Mouse (Mus musculus): ENCODE results near the gene Neil1. TPM values are rescaled to one million over a fixed set of nuclear protein-coding genes. Genes with fewer than 3 reads are reported as not detected.

Gene Neil1
- 1 to 10 TPM; 7.6 to 8.0 TPM for total RNA-seq (2021)

DNA sequence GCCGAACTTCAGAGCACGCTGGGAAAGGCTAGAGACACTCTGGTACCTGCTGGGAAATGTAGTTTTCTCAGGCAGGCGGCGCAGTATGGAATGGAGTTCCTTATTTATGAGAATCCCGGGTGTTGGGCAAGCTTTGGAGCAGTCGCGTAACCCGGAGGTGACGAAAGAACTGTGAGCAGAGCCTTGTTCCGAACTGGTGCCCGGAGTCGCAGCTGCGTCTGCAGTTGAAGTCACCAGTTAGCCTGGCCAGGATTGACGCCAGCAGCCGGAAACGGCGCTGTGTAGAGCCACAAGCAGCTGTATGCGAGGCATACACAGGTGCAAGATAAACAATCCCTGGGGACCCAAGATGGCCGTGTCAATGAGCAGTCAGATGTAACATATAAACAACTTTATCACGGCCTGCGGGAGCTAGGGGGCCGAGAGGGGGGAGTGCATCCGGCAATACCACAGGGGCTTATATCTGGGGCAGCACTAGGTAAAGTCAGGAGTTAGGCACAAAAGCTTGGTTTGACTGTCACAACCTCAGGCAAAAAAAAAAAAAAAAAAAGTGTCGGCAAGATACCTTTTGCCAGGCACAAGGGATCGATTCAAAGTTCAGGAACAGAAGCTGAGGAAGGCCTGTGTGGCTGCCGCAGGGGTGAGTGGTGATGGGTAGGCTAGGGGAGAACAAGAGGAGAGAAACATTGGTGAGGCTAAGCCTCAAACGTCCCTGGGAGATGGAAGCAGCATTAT, at the start of gene Neil1:
Gene Neil1, minus strand, starts transcription at position 162 of the 735 bp plus-strand sequence.
- intact Hi-C loops (cut with DNase I) = no loop called here
- DNase-seq (ENCODE audit: extremely low spot score in 1 of 2, low spot score in 2 of 2) = peak; percentile 88 to 93

DNA sequence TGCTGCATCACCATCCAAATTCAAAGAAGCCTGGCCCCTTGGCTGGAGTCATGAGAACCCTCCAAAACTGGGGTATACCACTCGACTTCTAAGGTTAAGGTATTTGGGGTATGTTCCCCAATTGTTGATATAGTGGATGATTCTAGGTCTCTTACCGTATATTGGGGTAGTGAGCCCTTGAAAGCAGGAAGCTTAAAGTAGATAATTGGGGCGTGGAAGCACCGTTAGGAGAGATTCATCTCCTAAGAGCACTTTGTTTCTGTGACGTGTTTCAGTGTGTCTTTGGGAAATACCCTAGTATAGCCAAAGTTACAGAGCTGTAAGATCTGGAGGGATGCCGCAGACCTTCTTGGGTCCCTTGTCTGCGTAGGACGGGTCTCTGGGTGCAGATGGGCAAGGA, 49.3 kb upstream of the Neil1 start:
- intact Hi-C loops (cut with DNase I) = no loop called here
- no peak for DNase-seq (ENCODE audit: extremely low spot score in 1 of 2, low spot score in 2 of 2)

DNA sequence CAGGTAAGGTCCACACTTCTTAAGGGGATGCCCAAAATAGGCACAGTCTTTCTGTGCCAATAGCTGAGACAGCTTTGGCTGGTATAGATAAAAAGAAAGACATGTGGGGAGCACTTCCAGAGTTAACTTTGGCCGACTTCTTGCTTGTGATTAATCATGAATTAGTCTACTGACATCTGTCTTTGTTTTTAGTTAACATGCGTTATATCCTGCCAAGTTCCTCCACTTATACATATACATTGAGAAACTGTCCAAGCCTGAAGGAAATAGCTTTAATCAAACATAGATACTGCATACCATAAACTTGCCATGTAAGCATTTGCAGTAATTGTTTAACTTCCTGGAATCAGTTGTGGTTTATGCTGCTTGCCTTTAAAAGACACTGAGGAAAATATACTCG, 48.6 kb upstream of the Neil1 start:
- intact Hi-C loops (cut with DNase I) = no loop called here
- DNase-seq (ENCODE audit: extremely low spot score in 1 of 2, low spot score in 2 of 2) = no peak

DNA sequence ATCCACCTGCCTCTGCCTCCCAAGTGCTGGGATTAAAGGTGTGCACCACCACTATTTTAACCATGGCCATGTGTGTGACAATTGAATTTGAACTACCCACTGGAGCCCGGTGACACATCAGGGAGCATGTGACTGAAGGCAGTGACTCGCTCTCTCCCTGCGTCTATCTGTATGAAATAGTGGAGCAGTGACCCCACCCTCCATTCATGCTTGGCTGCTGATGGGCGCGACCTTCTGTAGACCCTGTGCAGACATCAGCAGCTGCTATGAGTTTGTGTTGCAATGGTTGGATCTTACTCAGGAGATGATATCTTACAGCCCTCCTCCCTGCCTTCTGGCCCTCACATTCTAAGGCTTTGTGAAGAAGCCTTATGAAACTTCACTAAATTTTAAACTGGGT, 20.3 kb upstream of the Neil1 start:
- intact Hi-C loops (cut with DNase I) = loop anchor here (5.0 kb wide), 1 partner anchor 34 kb away; no protein-coding TSS in a partner anchor

DNA sequence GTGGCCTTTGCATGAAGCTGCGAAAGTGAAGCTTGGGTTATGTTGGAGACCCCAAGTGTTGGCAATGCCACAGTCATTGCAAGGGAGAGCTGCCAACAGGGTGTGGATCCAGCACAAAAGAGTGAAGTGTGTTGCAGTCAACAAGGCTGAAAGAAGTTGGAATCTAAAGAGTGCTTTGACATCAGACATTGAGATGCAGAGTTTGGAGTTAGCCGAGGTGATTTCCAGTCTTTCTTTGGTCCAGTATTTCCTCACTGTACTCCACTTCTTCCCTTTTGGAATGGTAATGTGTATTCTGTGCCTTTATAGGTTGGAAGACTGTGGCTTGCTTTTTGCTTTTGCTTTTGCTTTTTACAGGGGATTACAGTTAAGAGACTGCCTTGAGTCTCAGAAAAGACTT, 18.1 kb upstream of the Neil1 start:
- intact Hi-C loops (cut with DNase I) = loop anchor here (5.0 kb wide), 1 partner anchor 36 kb away; no protein-coding TSS in a partner anchor
- DNase-seq (ENCODE audit: extremely low spot score in 1 of 2, low spot score in 2 of 2) = no peak

More for the DNA sequence above, 20.3 kb upstream of the Neil1 start:
- DNase-seq (ENCODE audit: extremely low spot score in 1 of 2, low spot score in 2 of 2) = no peak

DNA sequence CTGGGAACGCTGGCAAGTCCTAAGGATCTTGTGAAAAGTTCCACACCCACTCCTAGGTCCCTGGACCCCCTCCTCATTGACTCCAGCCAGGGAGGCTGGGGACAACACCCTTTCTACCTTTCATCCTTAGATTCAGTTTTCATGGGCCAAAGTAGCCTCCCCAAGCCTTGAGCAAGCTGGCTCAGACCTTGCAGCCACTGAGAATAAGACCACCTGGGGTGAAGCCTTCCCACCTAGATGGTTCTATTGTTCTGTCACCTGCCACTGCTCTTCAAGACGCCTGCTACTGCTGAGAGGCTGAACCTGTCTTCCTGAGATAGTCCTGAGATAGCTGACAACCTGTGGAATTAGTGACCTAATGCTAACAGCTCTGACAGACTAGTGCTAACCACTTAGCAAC, 15.0 kb upstream of the Neil1 start:
- DNase-seq (ENCODE audit: extremely low spot score in 1 of 2, low spot score in 2 of 2) = no peak
- intact Hi-C loops (cut with DNase I) = loop anchor here (5.0 kb wide), 2 partner anchors 59 to 269 kb away; no protein-coding TSS in a partner anchor

DNA sequence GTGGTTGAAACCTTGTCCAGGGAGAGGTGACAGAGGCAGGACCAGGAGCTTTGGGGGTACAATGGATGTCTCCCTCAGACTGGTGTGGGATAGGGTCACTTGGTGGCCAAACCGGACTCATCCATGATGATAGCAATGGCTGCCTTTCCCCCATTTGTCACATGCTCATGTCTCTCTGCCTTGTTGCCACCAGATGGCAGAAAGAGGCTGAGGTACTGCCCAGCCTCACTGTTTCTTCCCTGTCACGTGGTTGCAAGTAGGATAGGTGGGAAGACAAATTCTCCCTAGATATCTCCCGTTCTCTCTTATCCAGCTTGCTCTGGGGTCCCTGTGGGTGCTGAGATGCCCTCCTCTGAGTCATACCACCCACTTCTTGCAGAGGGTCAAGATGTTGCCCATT, 14.4 kb upstream of the Neil1 start:
- peak in 1 of 2 experiments; percentile 31 for DNase-seq (ENCODE audit: extremely low spot score in 1 of 2, low spot score in 2 of 2)
- intact Hi-C loops (cut with DNase I) = loop anchor here (5.0 kb wide), 2 partner anchors 60 to 270 kb away; no protein-coding TSS in a partner anchor

DNA sequence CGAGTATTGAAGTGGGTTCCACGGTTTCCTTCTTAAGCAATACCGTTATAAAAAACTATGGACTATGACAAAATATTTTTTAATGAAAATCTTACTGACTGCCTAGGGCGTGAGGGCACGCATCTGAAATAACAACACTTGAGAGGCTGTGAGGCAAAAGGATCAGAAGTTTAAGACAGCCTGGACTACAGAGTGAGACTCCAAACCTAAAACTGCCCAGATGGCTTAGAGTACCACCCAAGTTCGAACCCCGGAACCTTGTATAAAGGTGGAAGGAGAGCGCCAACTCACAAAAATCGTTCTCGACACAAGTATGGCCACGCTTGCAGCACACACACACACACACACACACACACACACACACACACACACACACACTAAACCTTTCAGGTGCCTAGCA, 10.4 kb upstream of the Neil1 start:
- intact Hi-C loops (cut with DNase I) = no loop called here
- DNase-seq (ENCODE audit: extremely low spot score in 1 of 2, low spot score in 2 of 2) = no peak

DNA sequence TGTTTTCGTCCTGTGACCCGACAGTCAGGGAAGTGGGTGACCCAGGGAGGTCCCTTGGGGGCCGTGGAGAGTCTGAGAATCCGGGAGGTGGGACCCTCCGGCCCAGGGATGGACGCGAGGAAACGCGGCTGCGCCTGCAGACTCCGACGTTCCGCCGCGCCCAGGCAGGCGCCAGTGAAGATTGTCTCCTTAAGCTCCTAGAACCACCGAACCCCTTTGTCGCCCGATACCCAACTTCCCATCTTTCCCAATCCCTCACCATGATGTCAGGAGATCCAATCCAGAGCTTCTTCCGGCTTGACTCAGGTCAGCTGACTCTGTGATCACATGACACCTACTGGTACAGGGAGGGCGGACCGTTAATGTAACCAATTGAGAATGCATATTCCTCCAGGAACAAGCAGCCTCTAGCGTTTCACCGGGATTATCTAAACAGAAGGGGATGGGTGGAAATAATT, 9.9 kb upstream of the Neil1 start, which contains the start of gene Commd4:
Gene Commd4, minus strand, starts transcription at position 319 of the 458 bp plus-strand sequence.
- intact Hi-C loops (cut with DNase I) = no loop called here

DNA sequence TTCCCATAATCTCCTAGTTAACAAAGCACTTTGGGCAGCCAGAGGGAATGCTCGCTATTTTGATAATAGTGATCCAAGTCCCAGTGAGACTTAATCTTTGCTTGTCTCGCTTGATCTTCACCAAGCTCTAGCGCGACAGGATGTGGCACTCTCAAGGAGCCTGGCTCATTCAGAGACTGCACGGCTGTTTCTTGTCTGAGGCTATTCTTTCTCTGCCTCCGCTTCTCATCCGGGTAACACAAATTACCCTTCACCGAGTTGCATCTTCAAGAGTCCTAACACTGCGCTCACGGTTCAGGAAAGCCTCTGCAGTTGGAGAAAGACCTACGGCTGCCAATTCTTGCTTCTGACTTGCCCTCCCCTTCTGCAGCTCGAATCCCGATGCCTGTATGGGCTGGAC, 9.4 kb upstream of the Neil1 start:
- DNase-seq (ENCODE audit: extremely low spot score in 1 of 2, low spot score in 2 of 2) = no peak
- intact Hi-C loops (cut with DNase I) = no loop called here

More for the DNA sequence above, 9.9 kb upstream of the Neil1 start, which contains the start of gene Commd4:
- peak; percentile 94 to 95 for DNase-seq (ENCODE audit: extremely low spot score in 1 of 2, low spot score in 2 of 2)

DNA sequence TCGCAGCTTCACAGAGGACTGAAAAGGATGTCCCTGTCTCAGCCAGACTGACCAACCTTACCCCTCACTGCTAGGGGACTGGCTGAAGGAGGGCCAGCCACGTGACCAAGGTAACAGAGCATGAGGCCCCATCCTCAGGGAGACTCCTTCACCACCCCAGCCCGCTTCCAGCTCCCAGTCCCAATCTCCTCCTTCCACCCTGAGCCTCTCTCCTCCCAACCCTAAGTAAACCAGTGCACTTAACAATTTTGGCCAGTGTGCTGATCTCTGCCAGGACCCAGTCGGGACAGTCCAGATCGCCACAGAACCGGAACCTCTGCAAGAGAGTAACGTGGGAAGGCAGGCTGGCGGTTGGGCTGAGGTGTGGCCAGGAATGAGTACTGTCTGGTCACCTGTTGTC, 8.7 kb upstream of the Neil1 start:
- DNase-seq (ENCODE audit: extremely low spot score in 1 of 2, low spot score in 2 of 2) = no peak
- intact Hi-C loops (cut with DNase I) = no loop called here

DNA sequence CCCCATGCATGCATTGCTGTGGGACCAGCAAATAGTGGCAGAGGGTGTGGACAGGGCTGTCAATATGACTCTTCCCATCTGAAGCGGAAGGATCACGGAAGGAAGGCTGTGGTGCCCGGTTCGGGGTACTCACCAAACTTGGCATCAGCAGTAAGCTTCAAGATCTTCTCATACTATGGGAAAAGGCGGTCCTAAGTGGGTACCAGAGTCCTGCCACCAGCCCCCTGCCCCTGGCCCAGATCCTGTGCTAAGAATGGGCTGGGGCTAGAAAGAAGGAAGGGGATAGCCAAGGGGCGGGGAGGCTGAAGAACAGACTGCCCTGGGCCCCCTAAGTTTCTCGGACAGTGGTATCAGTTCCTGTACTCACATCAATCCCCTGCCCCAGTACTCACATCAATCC, 8.3 kb upstream of the Neil1 start:
- DNase-seq (ENCODE audit: extremely low spot score in 1 of 2, low spot score in 2 of 2) = no peak
- intact Hi-C loops (cut with DNase I) = no loop called here

DNA sequence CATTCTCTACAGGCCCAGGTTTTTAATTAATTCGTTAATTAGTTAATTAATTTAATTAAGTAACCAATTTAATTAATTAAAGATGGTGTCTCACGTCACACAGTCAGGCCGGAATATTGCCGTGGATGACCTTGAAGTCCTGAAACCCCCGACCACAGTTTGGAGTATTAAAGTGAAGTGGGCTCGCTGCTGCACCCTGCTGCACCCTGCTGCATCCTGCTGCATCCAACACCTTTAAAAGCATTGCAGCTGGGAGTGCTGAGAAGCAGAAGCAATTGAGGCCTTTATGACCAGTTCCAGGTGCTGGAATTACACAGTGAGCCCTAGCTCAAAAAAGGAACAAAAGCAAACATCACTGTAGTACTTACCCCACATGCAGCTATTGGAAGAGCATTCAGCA, 4.2 kb upstream of the Neil1 start:
- DNase-seq (ENCODE audit: extremely low spot score in 1 of 2, low spot score in 2 of 2) = no peak
- intact Hi-C loops (cut with DNase I) = no loop called here

DNA sequence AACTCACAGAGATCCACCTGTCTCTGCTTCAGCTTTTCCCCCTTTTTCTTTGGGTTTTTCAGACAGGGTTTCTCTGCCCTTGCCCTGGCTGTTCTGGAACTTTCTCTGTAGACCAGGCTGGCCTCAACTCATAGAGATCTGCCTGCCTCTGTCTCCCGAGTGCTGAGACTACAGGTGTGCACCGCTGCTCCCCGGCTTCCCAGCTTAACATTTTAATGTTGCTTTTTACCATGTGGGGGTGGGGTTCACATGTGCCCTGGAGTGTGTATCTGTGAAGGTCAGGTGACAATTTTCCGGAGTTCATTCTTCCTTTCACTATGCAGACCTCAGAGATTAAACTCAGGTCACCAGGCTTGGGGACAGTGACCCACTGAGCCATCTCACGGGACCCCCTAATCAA, 2.1 kb upstream of the Neil1 start:
- DNase-seq (ENCODE audit: extremely low spot score in 1 of 2, low spot score in 2 of 2) = no peak
- intact Hi-C loops (cut with DNase I) = no loop called here

DNA sequence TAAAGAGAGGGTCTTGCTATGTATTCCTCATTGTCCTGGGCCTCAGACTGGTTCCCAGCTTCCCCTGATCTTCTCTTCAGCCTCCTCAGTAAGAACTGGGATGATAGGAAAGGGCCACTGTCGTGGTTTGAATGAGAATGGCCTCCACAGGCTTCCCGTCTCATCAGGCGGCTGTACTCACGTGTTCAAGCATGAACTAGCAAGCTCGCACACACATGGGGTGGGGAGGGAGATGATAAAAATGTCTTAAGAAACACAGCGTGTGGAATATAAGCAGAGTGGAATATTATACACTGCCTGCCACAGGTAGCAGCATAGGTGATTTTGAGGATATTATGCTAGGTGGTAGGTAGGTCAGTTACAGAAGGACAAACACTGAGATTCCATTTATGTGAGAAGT, 916 bp upstream of the Neil1 start:
- DNase-seq (ENCODE audit: extremely low spot score in 1 of 2, low spot score in 2 of 2) = no peak
- intact Hi-C loops (cut with DNase I) = no loop called here

DNA sequence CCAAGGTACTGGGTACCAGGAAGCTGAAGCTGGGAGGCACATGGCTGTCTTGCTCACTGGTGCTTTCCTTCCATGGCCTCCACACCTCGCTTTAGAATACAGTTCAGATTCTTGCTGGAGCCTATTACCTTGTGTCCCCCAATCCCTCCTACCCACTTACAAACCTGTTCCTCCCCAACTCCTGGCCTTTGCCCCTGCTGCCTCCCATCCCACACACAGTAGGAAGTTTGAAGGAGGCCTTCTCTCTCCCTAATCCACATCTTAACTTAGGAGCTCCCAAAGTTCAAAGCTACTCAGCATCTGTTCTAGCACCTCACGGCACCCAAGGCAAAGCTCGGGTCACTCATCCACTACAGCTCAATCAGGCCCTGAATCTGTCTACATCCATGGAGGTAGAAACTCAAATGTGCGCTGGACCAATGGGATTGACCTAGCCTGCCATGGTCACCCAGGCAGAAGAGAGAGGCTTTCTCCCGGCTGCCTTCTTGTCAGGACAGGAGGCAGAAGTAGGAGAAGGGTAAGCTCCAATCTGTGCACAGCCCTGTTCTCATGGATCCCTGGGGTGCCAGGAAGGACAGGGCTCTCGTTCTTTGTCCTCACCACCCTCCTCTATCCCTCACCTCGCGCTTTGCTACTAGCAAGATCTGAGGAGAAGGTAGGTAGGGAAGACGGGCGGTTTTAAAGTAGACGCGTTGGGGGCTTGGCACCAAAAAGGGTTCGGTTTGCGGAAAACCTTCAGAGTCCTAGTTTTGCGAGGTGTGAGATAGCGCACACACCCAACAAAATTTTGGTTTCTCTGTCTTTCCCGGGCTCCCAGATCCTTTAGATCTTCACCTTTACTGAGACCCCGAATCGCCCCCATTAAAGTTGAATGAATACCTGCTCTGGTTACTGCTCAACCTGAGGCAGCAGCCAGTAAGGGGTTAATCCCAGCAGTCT, 631 bp downstream of the Neil1 start:
- intact Hi-C loops (cut with DNase I) = no loop called here
- DNase-seq (ENCODE audit: extremely low spot score in 1 of 2, low spot score in 2 of 2) = peak in 1 of 2 experiments; percentile 28

DNA sequence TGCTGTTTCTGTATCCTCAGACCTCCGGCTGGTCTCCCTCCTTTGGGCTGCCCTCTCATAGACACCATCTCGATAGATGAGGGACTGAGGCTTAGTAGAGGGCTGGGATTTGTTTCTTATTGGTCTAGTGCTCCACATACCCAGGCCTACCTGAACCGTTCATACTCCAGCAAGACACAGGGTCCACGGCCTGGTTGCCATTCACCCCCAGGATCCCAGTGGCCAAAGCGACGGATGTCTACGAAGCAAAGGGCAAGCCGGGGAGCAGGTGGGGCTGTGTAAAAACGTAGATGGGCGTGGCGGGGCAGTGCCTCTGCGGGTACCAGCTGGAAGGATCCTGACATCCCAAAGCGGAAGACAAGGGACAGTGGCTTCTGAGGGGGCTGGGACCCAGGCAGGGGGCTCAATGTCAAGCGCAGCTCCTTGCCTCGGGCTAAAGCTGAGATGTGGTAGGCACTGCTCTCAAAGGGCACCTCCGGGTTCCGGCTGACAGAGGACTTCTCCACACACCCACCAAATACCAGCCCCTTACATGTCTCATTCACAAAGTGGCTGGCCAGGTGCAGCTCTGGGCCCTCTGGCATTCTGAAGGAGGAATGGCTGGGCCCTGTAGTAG, 1.5 kb downstream of the Neil1 start:
- no peak for DNase-seq (ENCODE audit: extremely low spot score in 1 of 2, low spot score in 2 of 2)
- intact Hi-C loops (cut with DNase I) = no loop called here

DNA sequence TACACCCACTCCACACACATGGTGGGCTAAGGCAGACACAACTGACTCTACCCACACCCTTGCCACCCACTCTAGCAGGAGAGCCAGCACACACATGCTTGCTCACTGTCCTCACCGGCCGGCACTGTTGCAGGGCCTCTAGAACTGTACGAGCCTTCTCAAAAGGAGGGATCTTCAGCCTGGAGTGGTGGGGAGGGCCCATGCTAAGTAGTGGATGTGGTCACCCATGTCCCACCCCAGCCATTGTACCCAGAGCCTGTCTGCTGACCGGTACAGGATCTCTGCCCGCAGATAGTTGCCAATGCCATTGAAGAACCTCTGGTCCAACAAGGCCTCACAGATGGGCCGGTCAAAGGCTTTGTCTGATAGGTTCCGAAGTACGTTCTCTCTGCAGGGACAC, 3.3 kb downstream of the Neil1 start:
- intact Hi-C loops (cut with DNase I) = no loop called here
- no peak for DNase-seq (ENCODE audit: extremely low spot score in 1 of 2, low spot score in 2 of 2)

DNA sequence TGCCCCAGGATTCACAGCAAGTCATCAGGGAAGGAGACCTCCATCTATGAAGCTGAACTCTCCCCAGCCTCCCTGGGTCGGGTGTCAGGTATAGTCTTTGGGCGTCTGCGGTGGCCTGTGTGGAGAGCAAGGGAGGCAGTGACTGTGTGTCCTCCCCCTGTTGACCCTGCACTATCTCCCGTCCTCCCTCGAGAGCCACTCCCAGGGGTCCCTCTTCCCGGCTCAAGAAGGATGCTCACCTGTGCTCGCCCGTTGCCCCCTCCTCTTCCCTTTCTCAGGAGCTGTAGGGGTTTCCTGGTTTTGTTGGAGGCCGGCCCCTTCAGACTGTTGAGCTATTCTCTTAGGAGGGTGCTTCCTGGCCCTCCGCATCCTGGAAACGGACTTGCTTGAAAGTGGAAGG, 4.9 kb downstream of the Neil1 start:
- intact Hi-C loops (cut with DNase I) = no loop called here
- DNase-seq (ENCODE audit: extremely low spot score in 1 of 2, low spot score in 2 of 2) = no peak

All from left cerebral cortex, postnatal 10 days (tissue).